Mouse (Mus musculus) liver, embryonic 15.5 days (tissue): ENCODE data around the gene Spp1. TPM values are rescaled to one million over a fixed set of nuclear protein-coding genes. Genes with fewer than 3 reads are reported as not detected.

Source experiments
- ATAC-seq: fragments of 200-750 bp; cut with Nextera tagmentation; 2 replicates; pipeline ENCODE4 v1.8.0; 2017; ENCODE audit warnings: moderate number of reproducible peaks, mild to moderate bottlenecking, moderate library complexity; ENCODE audit not compliant: insufficient read depth
- H3K27ac ChIP-seq: fragments of 300-500 bp; sonication (generic); replicated peaks from 2 replicates; pipeline ENCODE4 v1.5.1; 2015; ENCODE audit warnings: mild to moderate bottlenecking, inconsistent platforms
- H3K27me3 ChIP-seq: fragments of 300-500 bp; sonication (generic); 2 replicates; pipeline ENCODE4 v1.6.1; 2015; ENCODE audit warnings: mild to moderate bottlenecking, inconsistent platforms
- H3K36me3 ChIP-seq: fragments of 300-500 bp; sonication (generic); replicated peaks from 2 replicates; pipeline ENCODE4 v1.6.1; 2015; ENCODE audit warnings: moderate library complexity, mild to moderate bottlenecking, inconsistent platforms
- H3K4me1 ChIP-seq: fragments of 300-500 bp; sonication (generic); replicated peaks from 2 replicates; pipeline ENCODE4 v1.6.1; 2015; ENCODE audit warnings: inconsistent platforms
- H3K4me2 ChIP-seq: fragments of 300-500 bp; sonication (generic); 2 replicates; pipeline ENCODE4 v1.6.1; 2015; ENCODE audit warnings: moderate library complexity, mild to moderate bottlenecking, inconsistent platforms
- H3K4me3 ChIP-seq: fragments of 300-500 bp; sonication (generic); replicated peaks from 2 replicates; pipeline ENCODE4 v1.5.1; 2015; ENCODE audit warnings: mild to moderate bottlenecking, inconsistent platforms
- H3K9ac ChIP-seq: fragments of 300-500 bp; sonication (generic); 2 replicates; pipeline ENCODE4 v1.6.1; 2015; ENCODE audit warnings: moderate library complexity, mild to moderate bottlenecking, inconsistent platforms
- H3K9me3 ChIP-seq: fragments of 300-500 bp; sonication (generic); replicated peaks from 2 replicates; pipeline ENCODE4 v1.6.1; 2016; ENCODE audit warnings: inconsistent platforms
- WGBS: fragments of 180-500 bp; shearing (Covaris S2); methylation state at CpG from one replicate; pipeline ENCODE4 v1.1.7; 2015; ENCODE audit warnings: mixed read lengths; ENCODE audit not compliant: insufficient replicate concordance; 5-methylcytosine and 5-hydroxymethylcytosine counted together
- polyA plus RNA-seq: library from polyadenylated mRNA; unstranded; fragments of >200 nt; fragmentation: Nextera tagmentation; extraction: Ambion mirVana; gene quantifications from 2 replicates; pipeline ENCODE4 v1.2.1, GENCODE M21; 2015

The Spp1 gene
- polyA plus RNA-seq = 7.3 and 18.7 TPM in 2 replicates

GRCm38 (mm10) chr5:104434835-104435301 lies at the start of gene Spp1:
Spp1 (plus strand) TSS chr5:104435118.
- H3K27ac ChIP-seq = no peak within 1 kb of the TSS
- ATAC-seq = no peak
- no peaks in the 10 kb centered on the region for H3K27me3 ChIP-seq
- no peak within 1 kb of the TSS for H3K4me2 ChIP-seq
- H3K4me3 ChIP-seq = no peak within 1 kb of the TSS
- H3K9me3 ChIP-seq = no peaks in the 10 kb centered on the region
- 15% methylated on average over 7 of the region's 7 CpGs for WGBS
- no peaks in the 10 kb centered on the region for H3K36me3 ChIP-seq
- H3K4me1 ChIP-seq = no peaks in the 10 kb centered on the region
- no peak within 1 kb of the TSS for H3K9ac ChIP-seq

DNA sequence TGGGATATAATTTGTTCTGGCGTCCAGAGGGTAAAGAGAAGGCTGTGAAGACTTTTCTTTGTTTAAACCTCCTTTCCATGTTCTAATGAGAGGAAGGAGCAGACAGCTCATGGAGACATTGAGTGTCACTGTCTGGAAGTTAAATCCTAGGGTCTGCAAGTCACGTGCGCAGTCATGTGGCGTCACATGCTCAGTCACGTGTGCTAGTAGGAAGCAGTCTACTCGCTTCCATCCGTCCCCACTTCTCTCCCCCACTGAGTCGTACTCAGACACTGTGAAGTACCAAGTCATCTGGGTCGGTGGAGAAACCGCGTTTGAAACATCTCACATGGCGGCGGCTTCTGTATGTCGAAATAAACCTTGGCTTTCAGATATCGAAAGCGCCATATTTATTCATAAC lies 49.4 kb upstream of the Spp1 start:
- H3K4me1 ChIP-seq = no peaks in the 10 kb centered on the region
- no peak overlapping the region for H3K27ac ChIP-seq
- H3K27me3 ChIP-seq = no peaks in the 10 kb centered on the region
- H3K36me3 ChIP-seq = no peaks in the 10 kb centered on the region
- no peak overlapping the region for H3K9ac ChIP-seq
- no peaks in the 10 kb centered on the region for H3K9me3 ChIP-seq
- H3K4me3 ChIP-seq = no peak overlapping the region
- 79% methylated on average over 16 of the region's 16 CpGs for WGBS
- H3K4me2 ChIP-seq = no peak overlapping the region
- ATAC-seq = no peak

GRCm38 (mm10) chr5:104386908-104387307 lies 48.0 kb upstream of the Spp1 start:
- H3K27ac ChIP-seq = no peak overlapping the region
- no peaks in the 10 kb centered on the region for H3K36me3 ChIP-seq
- H3K27me3 ChIP-seq = no peaks in the 10 kb centered on the region
- H3K9me3 ChIP-seq = no peaks in the 10 kb centered on the region
- 57% methylated on average over 5 of the region's 5 CpGs for whole genome bisulfite sequencing
- no peak overlapping the region for H3K9ac ChIP-seq
- ATAC-seq = no peak
- H3K4me1 ChIP-seq = no peaks in the 10 kb centered on the region
- H3K4me2 ChIP-seq = no peak overlapping the region
- H3K4me3 ChIP-seq = no peak overlapping the region

- no peaks in the 10 kb centered on the region for H3K9me3 ChIP-seq
- no peak overlapping the region for H3K9ac ChIP-seq
- 51% methylated on average over 2 of the region's 2 CpGs for WGBS
- no peak overlapping the region for H3K27ac ChIP-seq
- ATAC-seq = no peak
- H3K27me3 ChIP-seq = no peaks in the 10 kb centered on the region
- no peak overlapping the region for H3K4me2 ChIP-seq
- no peak overlapping the region for H3K4me3 ChIP-seq
- no peaks in the 10 kb centered on the region for H3K4me1 ChIP-seq
- H3K36me3 ChIP-seq = no peaks in the 10 kb centered on the region
Measured at GRCm38 (mm10) chr5:104390962-104391361, 44.0 kb upstream of the Spp1 start.

GRCm38 (mm10) chr5:104392784-104393183 lies 42.1 kb upstream of the Spp1 start:
- H3K4me1 ChIP-seq = no peaks in the 10 kb centered on the region
- H3K27ac ChIP-seq = no peak overlapping the region
- H3K27me3 ChIP-seq = no peaks in the 10 kb centered on the region
- H3K9me3 ChIP-seq = no peaks in the 10 kb centered on the region
- H3K9ac ChIP-seq = no peak overlapping the region
- no peak overlapping the region for H3K4me3 ChIP-seq
- ATAC-seq = no peak
- no peak overlapping the region for H3K4me2 ChIP-seq
- H3K36me3 ChIP-seq = no peaks in the 10 kb centered on the region
- 61% methylated on average over 5 of the region's 5 CpGs for WGBS

DNA sequence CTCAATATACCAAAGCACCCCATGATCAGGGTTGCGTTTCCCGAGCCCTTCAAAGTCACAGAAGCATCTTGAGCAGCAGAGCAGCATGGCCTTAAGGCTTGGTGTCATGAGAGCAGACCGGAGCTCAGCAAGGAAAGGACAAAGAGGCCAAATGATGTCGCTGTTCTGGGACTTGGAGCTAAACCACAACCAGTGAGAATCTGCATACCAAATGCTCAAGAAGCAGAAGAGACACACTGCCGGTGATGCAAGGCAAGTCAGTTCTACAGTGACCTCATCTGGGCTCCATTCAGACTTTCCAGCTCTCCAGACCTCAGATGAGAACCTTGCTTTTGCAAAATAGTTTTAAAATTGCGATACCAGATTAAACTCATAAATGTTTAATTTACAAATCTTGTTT lies 38.6 kb upstream of the Spp1 start:
- Histone ChIP-seq H3K27ac (no peak overlapping the region), H3K9me3 (no peaks in the 10 kb centered on the region), H3K36me3 (no peaks in the 10 kb centered on the region), H3K27me3 (no peaks in the 10 kb centered on the region), H3K9ac (no peak overlapping the region), H3K4me3 (no peak overlapping the region), H3K4me1 (no peaks in the 10 kb centered on the region), H3K4me2 (no peak overlapping the region)
- WGBS = 41% methylated on average over 6 of the region's 6 CpGs
- no peak for ATAC-seq

- H3K4me1 ChIP-seq = no peaks in the 10 kb centered on the region
- WGBS = 20% methylated on average over 1 of the region's 1 CpGs
- no peak overlapping the region for H3K4me2 ChIP-seq
- H3K27ac ChIP-seq = no peak overlapping the region
- H3K4me3 ChIP-seq = no peak overlapping the region
- ATAC-seq = no peak
- no peak overlapping the region for H3K9ac ChIP-seq
- H3K27me3 ChIP-seq = no peaks in the 10 kb centered on the region
- H3K9me3 ChIP-seq = no peaks in the 10 kb centered on the region
- no peaks in the 10 kb centered on the region for H3K36me3 ChIP-seq
Measured at GRCm38 (mm10) chr5:104398001-104398400, 36.9 kb upstream of the Spp1 start.

DNA sequence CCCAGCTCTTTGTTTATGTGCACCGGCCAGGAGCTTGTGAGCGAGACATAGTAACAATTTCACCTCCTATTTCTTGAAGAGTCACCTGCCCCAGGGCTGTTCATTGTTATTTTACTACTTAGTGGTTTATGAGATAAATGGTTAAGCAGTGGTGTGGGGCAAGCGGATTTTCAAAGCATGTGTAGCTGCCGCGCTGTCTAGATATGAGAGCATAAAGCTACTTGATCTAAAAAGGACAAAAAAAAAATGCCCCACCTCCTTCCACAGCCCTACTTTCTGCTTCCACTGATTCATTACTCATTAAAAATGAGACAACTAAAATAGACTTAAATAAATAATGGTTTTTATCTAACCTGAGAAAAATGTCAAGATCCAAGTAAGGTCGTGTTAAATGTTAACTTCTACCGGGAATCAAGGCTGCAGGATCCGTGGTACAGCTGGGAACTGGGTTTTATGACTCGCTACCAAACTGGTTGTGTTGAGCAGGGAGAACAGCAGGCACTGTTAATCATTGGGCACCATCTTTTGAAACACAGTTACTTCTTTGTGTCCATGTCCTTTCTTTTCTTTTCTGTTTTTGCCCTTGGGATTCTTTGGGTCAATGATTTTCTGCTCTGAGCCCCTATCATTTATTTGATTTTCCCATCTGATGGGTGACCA lies 35.5 kb upstream of the Spp1 start:
- no peak overlapping the region for H3K4me3 ChIP-seq
- no peaks in the 10 kb centered on the region for H3K4me1 ChIP-seq
- WGBS = 59% methylated on average over 9 of the region's 9 CpGs
- H3K9ac ChIP-seq = no peak overlapping the region
- no peaks in the 10 kb centered on the region for H3K36me3 ChIP-seq
- H3K27ac ChIP-seq = no peak overlapping the region
- no peak for ATAC-seq
- no peaks in the 10 kb centered on the region for H3K27me3 ChIP-seq
- no peaks in the 10 kb centered on the region for H3K9me3 ChIP-seq
- no peak overlapping the region for H3K4me2 ChIP-seq

DNA sequence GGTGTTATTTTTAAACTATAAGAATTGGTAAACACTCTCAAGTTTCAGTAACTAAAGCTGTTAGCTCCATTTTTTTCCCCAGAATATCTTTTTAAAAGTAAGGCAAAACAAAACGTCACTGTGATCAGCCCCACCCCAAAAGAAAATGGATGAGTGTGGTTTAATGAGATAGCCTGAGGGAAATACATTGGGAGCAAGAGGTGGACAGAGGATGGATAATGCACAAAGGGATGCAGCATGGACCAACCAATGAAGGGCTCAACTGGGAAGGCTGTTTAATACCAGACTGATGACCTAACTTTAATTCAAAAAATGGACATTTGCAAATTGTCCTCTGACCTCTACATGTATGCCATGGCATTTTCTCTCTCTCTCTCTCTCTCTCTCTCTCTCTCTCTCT lies 34.9 kb upstream of the Spp1 start:
- Histone ChIP-seq H3K36me3 (no peaks in the 10 kb centered on the region), H3K4me3 (no peak overlapping the region), H3K9me3 (no peaks in the 10 kb centered on the region), H3K27me3 (no peaks in the 10 kb centered on the region), H3K27ac (no peak overlapping the region), H3K4me2 (no peak overlapping the region), H3K9ac (no peak overlapping the region), H3K4me1 (no peaks in the 10 kb centered on the region)
- ATAC-seq = no peak
- 33% methylated on average over 1 of the region's 1 CpGs for WGBS

DNA sequence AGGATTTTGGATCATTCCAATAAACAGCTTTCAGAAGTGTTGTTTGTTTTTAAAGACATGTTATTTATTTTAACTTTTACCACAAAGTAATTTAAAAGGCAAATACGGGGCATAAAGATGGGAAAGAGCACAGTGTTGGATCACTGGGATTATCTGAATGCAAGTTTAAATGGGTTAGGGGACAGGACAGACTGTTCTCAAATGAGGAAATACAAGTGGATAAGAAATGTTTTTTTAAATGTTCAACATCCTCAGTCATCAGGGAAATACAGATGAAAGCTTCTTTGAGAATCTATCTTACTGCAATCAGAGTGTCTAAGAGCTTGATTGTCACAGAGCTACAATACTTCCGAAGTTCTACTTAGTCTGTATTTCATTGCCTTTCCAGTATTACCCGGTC lies 32.3 kb upstream of the Spp1 start:
- no peak for ATAC-seq
- Histone ChIP-seq H3K9ac (no peak overlapping the region), H3K36me3 (no peaks in the 10 kb centered on the region), H3K9me3 (no peaks in the 10 kb centered on the region), H3K4me2 (no peak overlapping the region), H3K4me1 (no peaks in the 10 kb centered on the region), H3K4me3 (no peak overlapping the region), H3K27ac (no peak overlapping the region), H3K27me3 (no peaks in the 10 kb centered on the region)
- 55% methylated on average over 3 of the region's 3 CpGs for WGBS

- ATAC-seq = no peak
- no peaks in the 10 kb centered on the region for H3K4me1 ChIP-seq
- 60% methylated on average over 3 of the region's 3 CpGs for WGBS
- H3K27me3 ChIP-seq = no peaks in the 10 kb centered on the region
- no peak overlapping the region for H3K4me2 ChIP-seq
- no peak overlapping the region for H3K27ac ChIP-seq
- H3K4me3 ChIP-seq = no peak overlapping the region
- no peaks in the 10 kb centered on the region for H3K9me3 ChIP-seq
- H3K9ac ChIP-seq = no peak overlapping the region
- no peaks in the 10 kb centered on the region for H3K36me3 ChIP-seq
Measured at GRCm38 (mm10) chr5:104403351-104403750, 31.6 kb upstream of the Spp1 start.

- 72% methylated on average over 7 of the region's 7 CpGs for WGBS
- ATAC-seq = no peak
- Histone ChIP-seq H3K9ac (no peak overlapping the region), H3K27ac (no peak overlapping the region), H3K9me3 (no peaks in the 10 kb centered on the region), H3K36me3 (no peaks in the 10 kb centered on the region), H3K4me2 (no peak overlapping the region), H3K27me3 (no peaks in the 10 kb centered on the region), H3K4me1 (no peaks in the 10 kb centered on the region), H3K4me3 (no peak overlapping the region)
Measured at GRCm38 (mm10) chr5:104404551-104404950, 30.4 kb upstream of the Spp1 start.
